Mouse (Mus musculus): ENCODE data around the gene Spock1. TPM values are rescaled to one million over a fixed set of nuclear protein-coding genes. Genes with fewer than 3 reads are reported as not detected.

Spock1 gene
- polyA plus RNA-seq, 1 experiment from 2014 or later = 1.6 TPM

DNA sequence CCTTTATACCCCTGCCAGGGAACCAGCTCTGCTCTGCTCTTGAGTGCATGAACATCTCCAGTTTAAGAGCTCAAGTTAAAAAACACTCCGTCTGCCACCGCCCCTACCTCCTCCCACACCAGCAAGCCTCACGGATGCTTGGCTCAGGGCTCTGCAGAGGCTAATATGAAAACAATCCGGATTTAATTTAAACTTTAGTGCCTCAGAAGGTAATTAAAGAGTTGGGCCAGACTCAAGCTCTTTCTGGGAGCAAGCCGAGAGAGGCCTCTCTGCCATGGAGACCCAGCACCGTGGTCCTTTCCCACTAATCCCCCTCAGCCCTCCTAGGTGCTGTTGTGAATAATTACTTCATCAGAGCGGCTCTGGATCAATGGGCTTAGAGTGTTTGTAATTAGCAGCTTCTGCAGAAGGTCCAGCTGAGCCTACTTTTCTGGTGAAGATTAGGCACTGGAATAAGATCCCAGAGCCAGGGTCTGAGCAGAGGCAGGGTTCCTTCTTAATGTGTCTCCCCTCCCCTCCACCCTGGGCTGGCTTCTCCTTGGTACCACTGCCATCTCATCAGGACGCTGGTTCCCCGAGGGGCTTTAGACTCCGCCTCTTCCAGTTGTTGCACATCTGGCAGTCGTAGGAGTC, 457.8 kb downstream of the Spock1 start:
- Histone ChIP-seq H3K4me2 (replicated peaks; ENCODE audit: low read depth) (no peak overlapping the region), H3K9me3 (ENCODE audit: control insufficient read depth, low read length) (no peaks in the 10 kb centered on the region), H3K27ac (replicated peaks) (no peak overlapping the region), H3K27me3 (ENCODE audit: control insufficient read depth, insufficient read depth, low read length) (no peaks in the 10 kb centered on the region), H3K4me3 (ENCODE audit: low read depth, low read length) (no peak overlapping the region), H3K9ac (ENCODE audit: low read length) (no peak overlapping the region), H3K36me3 (ENCODE audit: control insufficient read depth, insufficient read depth, low read length) (no peaks in the 10 kb centered on the region), H3K4me1 (replicated peaks; ENCODE audit: control insufficient read depth, insufficient read depth) (no peaks in the 10 kb centered on the region)
- WGBS = 38% methylated on average over 11 of the region's 11 CpGs
- DNase-seq (ENCODE audit: low spot score) = no peak
- no peak for ATAC-seq (ENCODE audit: low FRiP score, low TSS enrichment)
- no peak for TF ChIP-seq CTCF (IDR thresholded peaks at IDR 0.05; ENCODE audit: low read depth)
- TF ChIP-seq EP300 (optimal IDR thresholded peaks at IDR 0.05) = no peak

DNA sequence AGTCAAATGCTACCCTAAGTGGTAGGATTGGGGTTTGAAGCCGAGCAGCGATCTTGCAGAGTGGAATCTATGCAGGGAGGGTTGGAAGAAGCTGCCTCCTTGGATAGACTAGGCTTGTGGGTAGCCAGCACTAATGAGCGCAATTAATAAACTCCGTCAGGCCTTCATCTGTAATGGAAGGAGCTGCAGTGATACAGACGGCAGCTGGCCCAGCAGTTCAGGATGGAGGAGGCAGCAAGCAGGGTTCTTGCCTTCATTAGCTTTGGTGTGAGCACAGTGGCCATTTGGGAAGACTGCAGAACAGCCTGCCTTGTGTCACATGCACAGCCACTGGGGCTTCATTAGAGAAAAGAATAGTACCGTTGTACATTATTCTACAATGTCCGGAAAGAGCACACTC, 459.2 kb downstream of the Spock1 start:
- no peak for DNase-seq (ENCODE audit: low spot score)
- Histone ChIP-seq H3K4me2 (replicated peaks; ENCODE audit: low read depth) (no peak overlapping the region), H3K4me3 (ENCODE audit: low read depth, low read length) (no peak overlapping the region), H3K27ac (replicated peaks) (no peak overlapping the region), H3K9me3 (ENCODE audit: control insufficient read depth, low read length) (no peaks in the 10 kb centered on the region), H3K27me3 (ENCODE audit: control insufficient read depth, insufficient read depth, low read length) (no peaks in the 10 kb centered on the region), H3K4me1 (replicated peaks; ENCODE audit: control insufficient read depth, insufficient read depth) (no peaks in the 10 kb centered on the region), H3K36me3 (ENCODE audit: control insufficient read depth, insufficient read depth, low read length) (no peaks in the 10 kb centered on the region), H3K9ac (ENCODE audit: low read length) (no peak overlapping the region)
- TF ChIP-seq EP300 (optimal IDR thresholded peaks at IDR 0.05) (no peak), CTCF (IDR thresholded peaks at IDR 0.05; ENCODE audit: low read depth) (no peak)
- 88% methylated on average over 7 of the region's 7 CpGs for WGBS
- ATAC-seq (ENCODE audit: low FRiP score, low TSS enrichment) = no peak

DNA sequence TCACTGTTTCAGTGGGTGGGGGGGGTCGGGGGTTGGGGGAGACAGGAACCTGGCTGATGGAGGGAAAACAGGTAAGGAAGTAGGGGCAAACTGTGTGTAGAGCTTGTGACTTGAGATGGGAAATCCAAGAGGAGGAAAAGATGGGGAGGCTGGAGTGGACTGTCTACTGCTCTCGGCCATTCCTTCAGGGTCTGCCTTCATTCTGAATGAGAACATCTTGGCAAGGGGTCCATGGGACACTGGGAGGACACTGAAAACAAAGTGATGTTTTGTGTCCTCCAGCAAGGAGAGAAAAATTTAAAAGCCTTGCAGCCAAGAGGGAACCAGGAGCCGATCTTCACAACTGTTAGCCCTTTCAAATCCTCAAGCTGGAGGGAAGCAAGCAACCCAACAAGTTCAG, 463.2 kb downstream of the Spock1 start:
- Histone ChIP-seq H3K4me2 (replicated peaks; ENCODE audit: low read depth) (no peak overlapping the region), H3K9me3 (ENCODE audit: control insufficient read depth, low read length) (no peaks in the 10 kb centered on the region), H3K4me1 (replicated peaks; ENCODE audit: control insufficient read depth, insufficient read depth) (no peaks in the 10 kb centered on the region), H3K27ac (replicated peaks) (no peak overlapping the region), H3K9ac (ENCODE audit: low read length) (no peak overlapping the region), H3K4me3 (ENCODE audit: low read depth, low read length) (no peak overlapping the region), H3K27me3 (ENCODE audit: control insufficient read depth, insufficient read depth, low read length) (no peaks in the 10 kb centered on the region), H3K36me3 (ENCODE audit: control insufficient read depth, insufficient read depth, low read length) (no peaks in the 10 kb centered on the region)
- DNase-seq (ENCODE audit: low spot score) (no peak), ATAC-seq (ENCODE audit: low FRiP score, low TSS enrichment) (no peak)
- TF ChIP-seq CTCF (IDR thresholded peaks at IDR 0.05; ENCODE audit: low read depth) (no peak), EP300 (optimal IDR thresholded peaks at IDR 0.05) (no peak)
- 81% methylated on average over 3 of the region's 3 CpGs for WGBS

DNA sequence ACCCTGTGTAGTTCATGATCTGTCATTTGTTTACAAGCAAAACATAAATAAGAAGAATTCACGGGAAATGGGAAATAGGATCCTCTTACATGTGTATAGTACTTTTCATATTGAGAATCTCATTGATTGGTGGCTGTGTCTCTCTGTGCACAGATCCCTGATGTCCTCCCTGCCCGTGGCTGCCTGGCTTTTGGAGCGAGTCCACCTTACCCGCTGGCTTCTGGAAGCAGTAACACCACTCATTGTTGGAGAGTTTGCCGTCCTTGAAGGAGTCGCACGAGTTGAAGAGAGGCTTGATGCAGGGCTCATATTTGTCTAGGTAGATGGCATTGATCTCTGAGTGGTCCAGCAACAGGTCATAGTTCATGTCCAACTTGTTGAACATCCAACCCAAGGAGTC, 468.0 kb downstream of the Spock1 start:
- Histone ChIP-seq H3K27ac (replicated peaks) (no peak overlapping the region), H3K4me2 (replicated peaks; ENCODE audit: low read depth) (no peak overlapping the region), H3K9me3 (ENCODE audit: control insufficient read depth, low read length) (no peaks in the 10 kb centered on the region), H3K9ac (ENCODE audit: low read length) (no peak overlapping the region), H3K27me3 (ENCODE audit: control insufficient read depth, insufficient read depth, low read length) (no peaks in the 10 kb centered on the region), H3K36me3 (ENCODE audit: control insufficient read depth, insufficient read depth, low read length) (no peaks in the 10 kb centered on the region), H3K4me3 (ENCODE audit: low read depth, low read length) (no peak overlapping the region), H3K4me1 (replicated peaks; ENCODE audit: control insufficient read depth, insufficient read depth) (no peaks in the 10 kb centered on the region)
- TF ChIP-seq EP300 (optimal IDR thresholded peaks at IDR 0.05) (no peak), CTCF (IDR thresholded peaks at IDR 0.05; ENCODE audit: low read depth) (no peak)
- DNase-seq (ENCODE audit: low spot score) (no peak), ATAC-seq (ENCODE audit: low FRiP score, low TSS enrichment) (no peak)
- 82% methylated on average over 7 of the region's 7 CpGs for WGBS

DNA sequence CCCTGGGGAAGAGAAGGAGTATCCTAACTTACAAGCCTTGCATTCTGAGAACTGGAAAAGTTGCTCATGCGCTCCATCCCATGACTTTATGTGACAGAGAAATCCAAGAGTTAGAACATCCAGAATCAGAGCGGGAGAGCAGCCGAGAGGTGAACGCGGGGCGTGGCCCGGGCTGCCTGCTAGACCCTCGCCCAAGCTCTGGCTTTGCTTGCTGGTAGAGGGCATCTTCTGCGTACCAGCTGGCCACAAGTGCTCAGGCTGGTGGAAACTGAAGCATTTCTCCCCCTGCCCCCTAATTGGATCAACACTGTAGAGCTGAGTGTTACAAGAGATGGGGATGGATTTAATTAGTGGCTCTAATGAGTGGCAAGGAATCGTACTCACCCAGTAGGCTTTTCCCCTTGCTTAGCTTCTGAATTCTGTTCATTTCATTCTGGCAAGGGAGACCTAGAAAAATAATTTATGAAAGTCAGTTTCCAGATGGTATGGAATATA, 472.4 kb downstream of the Spock1 start:
- ATAC-seq (ENCODE audit: low FRiP score, low TSS enrichment) (no peak), DNase-seq (ENCODE audit: low spot score) (no peak)
- Histone ChIP-seq H3K4me3 (ENCODE audit: low read depth, low read length) (no peak overlapping the region), H3K4me2 (replicated peaks; ENCODE audit: low read depth) (no peak overlapping the region), H3K4me1 (replicated peaks; ENCODE audit: control insufficient read depth, insufficient read depth) (no peaks in the 10 kb centered on the region), H3K27me3 (ENCODE audit: control insufficient read depth, insufficient read depth, low read length) (no peaks in the 10 kb centered on the region), H3K27ac (replicated peaks) (no peak overlapping the region), H3K9ac (ENCODE audit: low read length) (no peak overlapping the region), H3K36me3 (ENCODE audit: control insufficient read depth, insufficient read depth, low read length) (no peaks in the 10 kb centered on the region), H3K9me3 (ENCODE audit: control insufficient read depth, low read length) (no peaks in the 10 kb centered on the region)
- 92% methylated on average over 10 of the region's 10 CpGs for WGBS
- TF ChIP-seq EP300 (optimal IDR thresholded peaks at IDR 0.05) (no peak), CTCF (IDR thresholded peaks at IDR 0.05; ENCODE audit: low read depth) (no peak)

DNA sequence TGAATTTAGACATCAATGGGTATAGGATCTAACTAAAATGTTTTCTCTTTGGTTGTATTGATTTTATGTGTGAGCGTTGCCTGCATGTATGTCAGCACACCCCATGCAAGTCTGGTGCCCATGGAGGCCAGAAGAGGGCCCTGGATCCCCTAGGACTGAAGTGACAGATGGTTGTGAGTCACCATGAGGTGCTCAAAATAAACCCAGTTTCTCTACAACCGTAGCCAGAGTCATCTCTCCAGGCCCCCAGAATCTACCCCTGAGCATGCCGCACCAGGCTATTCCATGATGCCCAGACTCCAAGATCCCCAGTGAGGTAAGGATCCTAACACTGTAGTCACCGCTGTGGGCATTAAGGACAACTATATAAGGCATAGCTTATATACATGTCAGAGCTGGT, 474.3 kb downstream of the Spock1 start:
- DNase-seq (ENCODE audit: low spot score) (no peak), ATAC-seq (ENCODE audit: low FRiP score, low TSS enrichment) (no peak)
- H3K4me1 ChIP-seq (replicated peaks; ENCODE audit: control insufficient read depth, insufficient read depth) = no peaks in the 10 kb centered on the region
- no peak overlapping the region for H3K4me2 ChIP-seq (replicated peaks; ENCODE audit: low read depth)
- no peaks in the 10 kb centered on the region for H3K9me3 ChIP-seq (ENCODE audit: control insufficient read depth, low read length)
- no peak overlapping the region for H3K9ac ChIP-seq (ENCODE audit: low read length)
- no peaks in the 10 kb centered on the region for H3K27me3 ChIP-seq (ENCODE audit: control insufficient read depth, insufficient read depth, low read length)
- no peak overlapping the region for H3K4me3 ChIP-seq (ENCODE audit: low read depth, low read length)
- WGBS = 84% methylated on average over 4 of the region's 4 CpGs
- TF ChIP-seq EP300 (optimal IDR thresholded peaks at IDR 0.05) (no peak), CTCF (IDR thresholded peaks at IDR 0.05; ENCODE audit: low read depth) (no peak)
- no peaks in the 10 kb centered on the region for H3K36me3 ChIP-seq (ENCODE audit: control insufficient read depth, insufficient read depth, low read length)
- no peak overlapping the region for H3K27ac ChIP-seq (replicated peaks)

Data from stomach, postnatal 0 days (tissue).